Mouse (Mus musculus) lung, adult 2 months (tissue): Measurements from ENCODE around the gene Speer4e.
"Not testable (repeated sequence)": the region's sequence is repeated elsewhere in the genome, so short reads cannot be mapped to it uniquely, and the experiment has no call there.

Experiments used
- CTCF ChIP-seq: fragments of 200-500 bp; IDR thresholded peaks from 2 replicates; pipeline ENCODE4 v1.5.1; 2011; ENCODE audit warnings: mild to moderate bottlenecking, low read length, control low read depth; ENCODE audit not compliant: insufficient read depth
- POLR2A ChIP-seq: fragments of 200-500 bp; IDR thresholded peaks from 2 replicates; pipeline ENCODE4 v1.6.1; 2011; ENCODE audit warnings: low read depth, mild to moderate bottlenecking, control low read depth, low read length, borderline replicate concordance; ENCODE audit errors: extremely low read depth

- not testable (repeated sequence) for TF ChIP-seq CTCF, POLR2A
These were observed 40.6 kb upstream of the Speer4e start, which contains the start of gene Gm10354 for GRCm38 (mm10) chr5:14978835-14979234.
